Mouse (Mus musculus) gastrocnemius, adult 18-20 months (tissue): ENCODE data around the gene Vps13d. TPM values are rescaled to one million over a fixed set of nuclear protein-coding genes. Genes with fewer than 3 reads are reported as not detected.

ENCODE experiments used
- DNase-seq: peaks from one replicate; pipeline ENCODE4 v3.0.0; 2021; ENCODE audit warnings: low spot score
- total RNA-seq, 2 experiments: library from RNA; stranded (reverse); gene quantifications; 2 replicates each; pipeline ENCODE4 v1.2.3; 2021

The Vps13d gene
- total RNA-seq, 2 experiments from 2014 or later, result 28.7 to 34.3 TPM

GRCm38 (mm10) chr4:144980811-144981551, 213.8 kb downstream of the Vps13d start:
- DNase-seq, result no peak

GRCm38 (mm10) chr4:144980110-144980509, 214.7 kb downstream of the Vps13d start:
- DNase-seq, result no peak

GRCm38 (mm10) chr4:144978039-144978438, 216.8 kb downstream of the Vps13d start:
- DNase-seq, result no peak

GRCm38 (mm10) chr4:144977057-144977456, 217.7 kb downstream of the Vps13d start:
- no peak for DNase-seq

GRCm38 (mm10) chr4:144975505-144975904, 219.3 kb downstream of the Vps13d start:
- DNase-seq, result no peak

GRCm38 (mm10) chr4:144974458-144974857, 220.3 kb downstream of the Vps13d start:
- DNase-seq, result no peak

GRCm38 (mm10) chr4:144972948-144973720, 221.7 kb downstream of the Vps13d start:
- DNase-seq, result no peak

- no peak for DNase-seq
These were observed 223.8 kb downstream of the Vps13d start for GRCm38 (mm10) chr4:144971048-144971447.

- no peak for DNase-seq
These were observed 225.8 kb downstream of the Vps13d start for GRCm38 (mm10) chr4:144969030-144969429.

- no peak for DNase-seq
These were observed 226.4 kb downstream of the Vps13d start for GRCm38 (mm10) chr4:144968371-144968770.

- DNase-seq, result no peak
These were observed 229.6 kb downstream of the Vps13d start for GRCm38 (mm10) chr4:144965255-144965654.

- no peak for DNase-seq
These were observed 233.1 kb downstream of the Vps13d start for GRCm38 (mm10) chr4:144961696-144962095.

GRCm38 (mm10) chr4:144961232-144961631, 233.6 kb downstream of the Vps13d start:
- DNase-seq, result no peak

- peak; percentile 77 for DNase-seq
These were observed 234.5 kb downstream of the Vps13d start for GRCm38 (mm10) chr4:144960188-144960904.

- no peak for DNase-seq
These were observed 237.1 kb downstream of the Vps13d start for GRCm38 (mm10) chr4:144957721-144958120.

- DNase-seq, result no peak
These were observed 237.6 kb downstream of the Vps13d start for GRCm38 (mm10) chr4:144957186-144957585.

- DNase-seq, result no peak
These were observed 238.5 kb downstream of the Vps13d start for GRCm38 (mm10) chr4:144956293-144956692.

- DNase-seq, result no peak
These were observed 238.9 kb downstream of the Vps13d start for GRCm38 (mm10) chr4:144955863-144956262.

GRCm38 (mm10) chr4:144953421-144953820, 241.4 kb downstream of the Vps13d start:
- no peak for DNase-seq

- DNase-seq, result peak; percentile 74
These were observed 242.9 kb downstream of the Vps13d start for GRCm38 (mm10) chr4:144951859-144952258.

- no peak for DNase-seq
These were observed 243.9 kb downstream of the Vps13d start for GRCm38 (mm10) chr4:144950883-144951282.

- no peak for DNase-seq
These were observed 244.5 kb downstream of the Vps13d start for GRCm38 (mm10) chr4:144950327-144950711.
